Mouse (Mus musculus): ENCODE measurements around the gene Apol8. TPM values are rescaled to one million over a fixed set of nuclear protein-coding genes. Genes with fewer than 3 reads are reported as not detected.

The Apol8 gene
- total and polyA plus RNA-seq, 2 experiments from 2014 or later, result 0.36 TPM; not detected in 1

DNA sequence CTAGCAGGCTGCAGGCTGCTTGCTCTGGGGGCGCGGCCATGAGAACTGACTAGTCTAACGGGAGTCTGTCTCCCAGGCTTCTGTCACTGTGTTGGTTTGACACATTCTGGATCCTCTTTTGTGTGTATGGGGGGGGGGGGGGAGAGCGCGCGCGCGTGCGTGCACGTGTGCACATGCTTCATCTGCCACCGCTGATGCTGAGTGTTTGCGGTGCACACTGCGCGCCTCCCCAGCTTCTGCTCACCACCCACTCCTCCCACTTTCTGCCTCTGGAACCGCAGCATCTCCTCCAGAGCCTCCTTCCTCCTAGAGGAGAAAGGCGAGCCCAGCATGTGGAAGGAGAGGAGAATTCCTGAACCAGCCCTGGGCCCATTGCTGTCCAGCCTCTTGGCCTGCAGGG, 3.2 kb upstream of the Apol8 start:
- ATAC-seq (ENCODE audit: low FRiP score) (no peak), DNase-seq (ENCODE audit: low spot score) (no peak)
- 94% methylated on average over 13 of the region's 16 CpGs for WGBS
- no peak overlapping the region for H3K9ac ChIP-seq (replicated peaks; ENCODE audit: low read length, poor library complexity, severe bottlenecking)
- TF ChIP-seq CTCF (IDR thresholded peaks at IDR 0.05), result no peak
- no peaks in the 10 kb centered on the region for H3K9me3 ChIP-seq (ENCODE audit: low read length)
- no peak overlapping the region for H3K4me3 ChIP-seq (ENCODE audit: low read depth, low read length)
- peaks cover 35% of the 10 kb centered on the region for H3K36me3 ChIP-seq (ENCODE audit: insufficient read depth, low read length)
- H3K4me1 ChIP-seq (ENCODE audit: insufficient read depth, low read length), result no peaks in the 10 kb centered on the region
- H3K27ac ChIP-seq (ENCODE audit: low read depth, low read length), result no peak overlapping the region
- H3K4me2 ChIP-seq (ENCODE audit: low read depth, low read length, poor library complexity, severe bottlenecking), result no peak overlapping the region
- H3K27me3 ChIP-seq (ENCODE audit: insufficient read depth, low read length), result no peaks in the 10 kb centered on the region

DNA sequence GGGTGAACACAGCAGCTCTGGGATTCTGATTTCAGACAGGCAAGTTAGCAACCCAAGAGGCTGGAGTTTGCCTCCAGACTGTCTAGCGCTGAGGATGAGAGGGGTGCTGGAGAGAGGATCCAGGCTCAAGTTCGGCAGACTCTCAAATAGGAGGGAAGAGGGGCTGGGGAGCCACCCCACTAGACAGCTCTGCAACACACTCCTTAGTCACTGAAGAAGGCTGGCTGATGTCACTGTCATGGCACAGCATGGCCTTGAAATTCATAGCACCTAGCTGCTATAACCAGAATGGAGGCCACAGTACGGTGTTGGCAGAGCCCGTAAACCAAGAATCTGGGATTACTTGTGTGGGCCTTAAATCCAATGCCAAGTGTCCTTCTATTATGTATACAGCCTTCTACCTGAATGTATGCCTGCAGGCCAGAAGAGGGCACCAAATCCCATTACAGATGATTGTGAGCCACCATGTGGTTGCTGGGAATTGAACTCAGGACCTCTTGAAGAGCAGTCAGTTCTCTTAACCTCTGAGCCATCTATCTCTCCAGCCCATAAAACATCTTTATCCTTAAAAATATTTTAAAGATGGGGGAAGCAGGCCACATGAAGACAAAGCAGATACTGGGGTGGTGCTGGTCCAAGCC, 903 bp upstream of the Apol8 start:
- Histone ChIP-seq H3K4me3 (ENCODE audit: low read depth, low read length) (no peak overlapping the region), H3K9ac (replicated peaks; ENCODE audit: low read length, poor library complexity, severe bottlenecking) (no peak overlapping the region), H3K27ac (ENCODE audit: low read depth, low read length) (no peak overlapping the region), H3K4me2 (ENCODE audit: low read depth, low read length, poor library complexity, severe bottlenecking) (no peak overlapping the region), H3K27me3 (ENCODE audit: insufficient read depth, low read length) (no peaks in the 10 kb centered on the region), H3K4me1 (ENCODE audit: insufficient read depth, low read length) (no peaks in the 10 kb centered on the region), H3K9me3 (ENCODE audit: low read length) (no peaks in the 10 kb centered on the region), H3K36me3 (ENCODE audit: insufficient read depth, low read length) (peaks cover 14% of the 10 kb centered on the region)
- peak; percentile 33; the same call in 1 of the 2 replicates for TF ChIP-seq CTCF (IDR thresholded peaks at IDR 0.05)
- ATAC-seq (ENCODE audit: low FRiP score) (no peak), DNase-seq (ENCODE audit: low spot score) (no peak)
- WGBS, result 89% methylated on average over 4 of the region's 4 CpGs

DNA sequence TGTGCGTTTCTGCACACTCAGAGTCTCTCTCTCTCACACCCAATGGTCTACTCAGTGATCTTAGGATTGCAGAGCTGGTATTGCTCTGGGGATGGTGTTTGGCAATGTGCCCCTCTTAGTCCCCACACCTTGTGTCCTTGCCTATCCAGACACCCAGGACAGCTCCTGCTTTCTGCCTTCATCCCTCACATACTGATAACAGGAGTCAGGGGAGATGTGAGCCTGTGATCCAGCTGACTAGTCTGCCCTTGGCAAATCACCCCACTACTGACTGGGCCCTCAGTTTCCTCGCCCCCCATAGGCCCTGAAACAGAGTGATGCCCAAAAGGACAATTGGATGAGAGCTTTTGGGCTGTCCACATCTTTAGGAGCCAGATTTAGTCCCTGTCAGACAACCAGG, 722 bp downstream of the Apol8 start:
- H3K9ac ChIP-seq (replicated peaks; ENCODE audit: low read length, poor library complexity, severe bottlenecking), result no peak overlapping the region
- no peaks in the 10 kb centered on the region for H3K9me3 ChIP-seq (ENCODE audit: low read length)
- H3K36me3 ChIP-seq (ENCODE audit: insufficient read depth, low read length), result 0 out of 2 replicates have a peak, but pooled peaks cover 1% of the 10 kb centered on the region
- no peak overlapping the region for H3K4me3 ChIP-seq (ENCODE audit: low read depth, low read length)
- no peak overlapping the region for H3K4me2 ChIP-seq (ENCODE audit: low read depth, low read length, poor library complexity, severe bottlenecking)
- H3K27ac ChIP-seq (ENCODE audit: low read depth, low read length), result no peak overlapping the region
- no peaks in the 10 kb centered on the region for H3K4me1 ChIP-seq (ENCODE audit: insufficient read depth, low read length)
- no peak for ATAC-seq (ENCODE audit: low FRiP score)
- no peak for TF ChIP-seq CTCF (IDR thresholded peaks at IDR 0.05)
- WGBS, result 62% methylated on average over 2 of the region's 2 CpGs
- no peaks in the 10 kb centered on the region for H3K27me3 ChIP-seq (ENCODE audit: insufficient read depth, low read length)
- no peak for DNase-seq (ENCODE audit: low spot score)

DNA sequence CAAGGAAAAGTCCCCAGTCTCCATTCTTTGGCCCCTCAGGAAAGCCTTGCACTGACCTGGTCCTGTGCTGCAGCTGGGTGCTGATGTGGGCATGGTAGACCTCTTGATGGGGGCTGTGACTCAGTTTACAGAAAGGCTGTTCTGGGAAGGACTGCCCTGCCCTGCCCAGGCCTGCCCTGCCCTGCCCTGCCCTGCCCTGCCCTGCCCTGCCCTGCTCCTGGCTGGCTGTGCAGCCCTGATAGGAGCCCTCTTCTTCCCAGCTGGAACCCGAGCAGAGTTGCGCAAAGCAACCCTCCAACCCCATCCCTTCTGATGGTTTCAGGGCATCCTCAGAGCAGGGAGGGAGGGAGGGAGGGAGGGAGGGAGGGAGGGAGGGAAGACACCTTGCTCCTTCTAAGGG, 1.7 kb downstream of the Apol8 start:
- Histone ChIP-seq H3K4me3 (ENCODE audit: low read depth, low read length) (no peak overlapping the region), H3K27ac (ENCODE audit: low read depth, low read length) (no peak overlapping the region), H3K9ac (replicated peaks; ENCODE audit: low read length, poor library complexity, severe bottlenecking) (no peak overlapping the region), H3K4me2 (ENCODE audit: low read depth, low read length, poor library complexity, severe bottlenecking) (no peak overlapping the region), H3K9me3 (ENCODE audit: low read length) (no peaks in the 10 kb centered on the region), H3K4me1 (ENCODE audit: insufficient read depth, low read length) (no peaks in the 10 kb centered on the region), H3K36me3 (ENCODE audit: insufficient read depth, low read length) (no peaks in the 10 kb centered on the region), H3K27me3 (ENCODE audit: insufficient read depth, low read length) (no peaks in the 10 kb centered on the region)
- no CpG with 5 or more reads among the region's 2 CpGs for WGBS
- no peak for TF ChIP-seq CTCF (IDR thresholded peaks at IDR 0.05)
- DNase-seq (ENCODE audit: low spot score) (no peak), ATAC-seq (ENCODE audit: low FRiP score) (no peak)

DNA sequence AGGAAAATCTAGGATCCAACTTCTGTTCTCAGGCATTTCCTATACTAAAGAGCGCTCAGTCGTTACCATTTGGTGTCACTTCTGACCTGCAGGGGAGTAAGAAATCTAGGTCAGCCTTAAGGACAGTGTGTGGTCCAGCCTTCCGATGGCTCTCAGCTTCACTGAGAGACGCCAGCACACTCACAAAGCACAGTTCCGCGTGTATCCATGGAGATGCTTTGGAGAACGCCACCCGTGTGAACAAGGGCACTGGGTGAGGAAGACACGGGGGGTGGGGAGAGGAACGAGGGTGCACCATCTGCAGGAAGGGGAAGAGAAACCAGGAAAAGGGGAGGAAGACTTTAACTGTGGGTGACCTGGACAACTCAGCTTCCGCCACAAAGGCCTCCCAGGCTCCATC, 4.4 kb downstream of the Apol8 start:
- Histone ChIP-seq H3K36me3 (ENCODE audit: insufficient read depth, low read length) (no peaks in the 10 kb centered on the region), H3K27me3 (ENCODE audit: insufficient read depth, low read length) (no peaks in the 10 kb centered on the region), H3K4me3 (ENCODE audit: low read depth, low read length) (no peak overlapping the region), H3K27ac (ENCODE audit: low read depth, low read length) (no peak overlapping the region), H3K9me3 (ENCODE audit: low read length) (no peaks in the 10 kb centered on the region), H3K9ac (replicated peaks; ENCODE audit: low read length, poor library complexity, severe bottlenecking) (no peak overlapping the region), H3K4me2 (ENCODE audit: low read depth, low read length, poor library complexity, severe bottlenecking) (no peak overlapping the region), H3K4me1 (ENCODE audit: insufficient read depth, low read length) (no peaks in the 10 kb centered on the region)
- 39% methylated on average over 11 of the region's 11 CpGs for WGBS
- DNase-seq (ENCODE audit: low spot score) (peak; percentile 30), ATAC-seq (ENCODE audit: low FRiP score) (no peak)
- TF ChIP-seq CTCF (IDR thresholded peaks at IDR 0.05), result no peak

DNA sequence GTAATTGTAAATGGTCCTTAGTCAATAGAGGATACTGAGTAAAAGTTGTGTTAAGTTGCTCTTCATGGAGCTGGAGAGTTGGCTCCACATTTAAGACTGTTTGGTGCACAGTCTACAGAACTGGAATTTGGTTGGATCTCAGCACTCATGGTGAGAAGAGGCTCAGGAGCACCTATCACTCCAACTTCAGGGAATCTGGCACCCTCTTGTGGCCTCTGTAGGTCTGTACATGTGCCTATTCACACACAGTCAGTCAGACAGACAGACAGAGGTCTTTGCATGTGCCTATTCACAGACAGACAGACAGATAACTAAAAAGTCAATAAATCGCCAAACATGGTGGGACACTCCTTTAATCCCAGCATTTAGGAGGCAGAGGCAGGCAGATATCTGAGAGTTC, 6.3 kb downstream of the Apol8 start:
- Histone ChIP-seq H3K27ac (ENCODE audit: low read depth, low read length) (no peak overlapping the region), H3K4me2 (ENCODE audit: low read depth, low read length, poor library complexity, severe bottlenecking) (no peak overlapping the region), H3K4me3 (ENCODE audit: low read depth, low read length) (no peak overlapping the region), H3K36me3 (ENCODE audit: insufficient read depth, low read length) (no peaks in the 10 kb centered on the region), H3K9me3 (ENCODE audit: low read length) (no peaks in the 10 kb centered on the region), H3K4me1 (ENCODE audit: insufficient read depth, low read length) (no peaks in the 10 kb centered on the region), H3K9ac (replicated peaks; ENCODE audit: low read length, poor library complexity, severe bottlenecking) (no peak overlapping the region), H3K27me3 (ENCODE audit: insufficient read depth, low read length) (no peaks in the 10 kb centered on the region)
- TF ChIP-seq CTCF (IDR thresholded peaks at IDR 0.05), result peak; percentile 76
- DNase-seq (ENCODE audit: low spot score), result peak; percentile 57
- ATAC-seq (ENCODE audit: low FRiP score), result no peak
- 59% methylated on average over 1 of the region's 1 CpGs for WGBS
